17 mouse cellular contexts compared by ENCODE assay signal in the genomic region with DNA sequence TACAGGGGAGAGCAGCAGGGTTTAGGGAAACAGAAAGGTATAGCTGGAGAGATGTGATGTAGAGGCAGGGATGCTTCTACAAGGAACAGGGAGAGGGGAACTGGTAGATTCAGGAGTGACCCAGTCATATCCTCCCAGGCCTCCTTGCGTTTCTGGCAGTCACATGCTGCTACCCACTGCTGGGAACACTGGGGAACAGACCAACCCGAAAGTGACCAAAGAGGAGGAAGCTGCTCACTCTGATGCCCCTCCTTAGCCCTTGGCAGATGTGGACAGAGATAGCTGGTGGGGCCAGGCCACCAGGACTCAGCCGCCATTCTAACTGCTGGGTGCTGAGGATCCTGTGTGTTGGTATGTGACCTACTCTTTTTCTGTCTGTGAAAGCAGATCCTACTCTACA. TPM values are rescaled to one million over a fixed set of nuclear protein-coding genes. Genes with fewer than 3 reads are reported as not detected.
A peak's percentile ranks its signal among the peaks of the same experiment; 100 is the strongest.
DNase-seq lines count a peak whose midpoint lies in the region; ATAC-seq and TF ChIP-seq lines count a peak whose summit lies in the region.
"Had no signal": no experiment of that assay in that cellular context is flagged by ENCODE, and none has a peak within 500 bp of the region (broad histone marks: within the 10 kb centered on the region; RNA-seq: fewer than 3 reads in every experiment).

No protein-coding gene starts in this region.

- peaks cover 49% of the 10 kb centered on the region for H3K4me1 ChIP-seq in kidney, embryonic 15.5 days
- peaks cover 34% of the 10 kb centered on the region for H3K4me1 ChIP-seq in lung, postnatal 0 days (ENCODE audit: insufficient read depth, low read depth, low read length)
- peaks cover 24% of the 10 kb centered on the region for H3K4me1 ChIP-seq in brown adipose tissue, adult 24 weeks (ENCODE audit: control insufficient read depth, insufficient read depth, insufficient read length, low read length)

- ATAC-seq in kidney, embryonic 15.5 days (replicated peaks; ENCODE audit: low FRiP score): no peak
- no peak for ATAC-seq in lung, postnatal 0 days
- ATAC-seq in megakaryocyte progenitor cell, adult 5-6 weeks (replicated peaks; ENCODE audit: poor library complexity): peak; percentile 50
- ATAC-seq: CD4-positive, CD25-positive, alpha-beta regulatory T cell, adult 4 months; forebrain, embryonic 16.5 days had no signal

- no peak for DNase-seq in kidney, adult 9 months
- DNase-seq in lung, adult 18-20 months: peak; percentile 36 to 43
- DNase-seq in lung, postnatal 0 days (ENCODE audit: low spot score): no peak
- DNase-seq in cerebellum, adult 8-10 months: no peak
- DNase-seq: adrenal gland, postnatal 25 days; cerebellum, postnatal 25 days; kidney, postnatal 36 days; retina, postnatal 1 day; thymus, postnatal 14 days had no signal

- WGBS in kidney, embryonic 15.5 days: 77% methylated on average over 3 of the region's 3 CpGs
- 70% methylated on average over 3 of the region's 3 CpGs for WGBS in lung, postnatal 0 days

- TF ChIP-seq EP300 in lung, postnatal 0 days (IDR thresholded peaks at IDR 0.05): no peak

- 0 out of 2 replicates have a peak overlapping the region, but pooled peaks have one; percentile 89 for H3K27ac ChIP-seq in kidney, embryonic 15.5 days
- no peak overlapping the region for H3K27ac ChIP-seq in lung, postnatal 0 days (ENCODE audit: low read length)
- peak overlapping the region; percentile 46; the same call in 1 of the 2 replicates for H3K27ac ChIP-seq in brown adipose tissue, adult 24 weeks (replicated peaks; ENCODE audit: low read depth, low read length)
- H3K27ac ChIP-seq: heart, embryonic 13.5 days; hindbrain, embryonic 12.5 days; neural tube, embryonic 15.5 days had no signal

- no peaks in the 10 kb centered on the region for H3K9me3 ChIP-seq in kidney, embryonic 15.5 days (replicated peaks)
- no peaks in the 10 kb centered on the region for H3K9me3 ChIP-seq in lung, postnatal 0 days (ENCODE audit: low read length)
- H3K9me3 ChIP-seq: heart, embryonic 13.5 days; hindbrain, embryonic 12.5 days; neural tube, embryonic 15.5 days had no signal

- TF ChIP-seq CTCF in lung, postnatal 0 days (IDR thresholded peaks at IDR 0.05): no peak

- H3K4me2 ChIP-seq in kidney, embryonic 15.5 days: no peak overlapping the region
- no peak overlapping the region for H3K4me2 ChIP-seq in lung, postnatal 0 days (replicated peaks; ENCODE audit: low read depth, low read length)
- H3K4me2 ChIP-seq: heart, embryonic 13.5 days; hindbrain, embryonic 12.5 days; neural tube, embryonic 15.5 days had no signal

- no peak overlapping the region for H3K9ac ChIP-seq in kidney, embryonic 15.5 days
- no peak overlapping the region for H3K9ac ChIP-seq in lung, postnatal 0 days (replicated peaks; ENCODE audit: low read depth)
- H3K9ac ChIP-seq: heart, embryonic 13.5 days; hindbrain, embryonic 12.5 days; neural tube, embryonic 15.5 days had no signal

- H3K4me3 ChIP-seq in kidney, embryonic 15.5 days (replicated peaks): no peak overlapping the region
- H3K4me3 ChIP-seq in lung, postnatal 0 days (ENCODE audit: low read depth, low read length): no peak overlapping the region
- no peak overlapping the region for H3K4me3 ChIP-seq in brown adipose tissue, adult 24 weeks (ENCODE audit: insufficient read depth, low read depth, low read length)
- H3K4me3 ChIP-seq: heart, embryonic 13.5 days; hindbrain, embryonic 12.5 days; neural tube, embryonic 15.5 days had no signal

- H3K36me3 ChIP-seq in kidney, embryonic 15.5 days: peaks cover 4% of the 10 kb centered on the region; the same call in 1 of the 2 replicates
- H3K36me3 ChIP-seq in lung, postnatal 0 days (ENCODE audit: insufficient read depth, low read length): peaks cover 13% of the 10 kb centered on the region
- H3K36me3 ChIP-seq: hindbrain, embryonic 12.5 days; neural tube, embryonic 15.5 days had no signal

- H3K27me3 ChIP-seq in kidney, embryonic 15.5 days: no peaks in the 10 kb centered on the region
- H3K27me3 ChIP-seq in lung, postnatal 0 days (replicated peaks; ENCODE audit: insufficient read depth, low read length): no peaks in the 10 kb centered on the region
- H3K27me3 ChIP-seq: hindbrain, embryonic 12.5 days; neural tube, embryonic 15.5 days had no signal

RNA-seq across cellular contexts. Expression of a gene that starts 26.9 kb away (rescaled TPM):
- 0.14 and 0.21 TPM in 2 replicates for polyA plus RNA-seq in kidney, embryonic 15.5 days (2015; fragmentation: Nextera tagmentation; extraction: Ambion mirVana)
- polyA plus RNA-seq in lung, postnatal 0 days (2015; fragmentation: Nextera tagmentation; extraction: Ambion mirVana): 4.0 and 4.2 TPM in 2 replicates
- 16.1 TPM in 1 of 2 replicates, not detected in the other for polyA plus RNA-seq in brown adipose tissue, adult 24 weeks (2012; ENCODE audit: insufficient read depth, insufficient read length, missing spikeins)
- not detected in 2 replicates for total RNA-seq in megakaryocyte progenitor cell, adult 5-6 weeks (2015)
- not detected in 2 replicates for total RNA-seq in megakaryocyte progenitor cell, adult 5-6 weeks (2017)
- polyA plus RNA-seq: forebrain, embryonic 16.5 days; heart, embryonic 13.5 days; hindbrain, embryonic 12.5 days had no signal

RNA-seq across cellular contexts. Expression of a gene that starts 35.9 kb away (rescaled TPM):
- polyA plus RNA-seq in kidney, embryonic 15.5 days (2015; fragmentation: Nextera tagmentation; extraction: Ambion mirVana): 78.9 and 97.1 TPM in 2 replicates
- 105 and 110 TPM in 2 replicates for polyA plus RNA-seq in lung, postnatal 0 days (2015; fragmentation: Nextera tagmentation; extraction: Ambion mirVana)
- polyA plus RNA-seq in brown adipose tissue, adult 24 weeks (2012; ENCODE audit: insufficient read depth, insufficient read length, missing spikeins): 23.3 and 25.6 TPM in 2 replicates
- total RNA-seq in megakaryocyte progenitor cell, adult 5-6 weeks (2015): 34.3 and 41.2 TPM in 2 replicates
- 63.1 and 89.4 TPM in 2 replicates for total RNA-seq in megakaryocyte progenitor cell, adult 5-6 weeks (2017)

RNA-seq across cellular contexts. Expression of a gene that starts 37.7 kb away (rescaled TPM):
- 37.3 and 39.5 TPM in 2 replicates for polyA plus RNA-seq in kidney, embryonic 15.5 days (2015; fragmentation: Nextera tagmentation; extraction: Ambion mirVana)
- 3.2 and 4.3 TPM in 2 replicates for polyA plus RNA-seq in lung, postnatal 0 days (2015; fragmentation: Nextera tagmentation; extraction: Ambion mirVana)
- 2.6 and 12.2 TPM in 2 replicates for polyA plus RNA-seq in brown adipose tissue, adult 24 weeks (2012; ENCODE audit: insufficient read depth, insufficient read length, missing spikeins)
- total RNA-seq in megakaryocyte progenitor cell, adult 5-6 weeks (2015): 24.1 and 25.6 TPM in 2 replicates
- 30.8 and 30.9 TPM in 2 replicates for total RNA-seq in megakaryocyte progenitor cell, adult 5-6 weeks (2017)

Comparison
In these comparisons a context has a peak if more than half of its experiments do, and no peak if none do; other contexts are left out.
1. DNase-seq: peak in lung, adult 18-20 months (2 of 2); none in kidney, adult 9 months (single experiment), lung, postnatal 0 days (single experiment) and cerebellum, adult 8-10 months (single experiment).